Mouse (Mus musculus) stomach, embryonic 16.5 days (tissue): ENCODE measurements around the gene Fgd6. TPM values are rescaled to one million over a fixed set of nuclear protein-coding genes. Genes with fewer than 3 reads are reported as not detected.
A peak's percentile ranks its signal among the peaks of the same experiment; 100 is the strongest.

Experiments
- ATAC-seq: fragments of 200-750 bp; cut with Nextera tagmentation; 2 replicates; pipeline ENCODE4 v1.8.0; 2017; ENCODE audit warnings: moderate number of reproducible peaks, moderate TSS enrichment; ENCODE audit not compliant: insufficient read depth, low FRiP score
- H3K27ac ChIP-seq: fragments of 300-500 bp; sonication (generic); 2 replicates; pipeline ENCODE4 v1.5.1; 2014; ENCODE audit warnings: low read length
- H3K27me3 ChIP-seq: fragments of 300-500 bp; sonication (generic); 2 replicates; pipeline ENCODE4 v1.6.1; 2014; ENCODE audit warnings: low read length, control low read depth, mixed read lengths; ENCODE audit not compliant: control insufficient read depth, insufficient read depth
- H3K36me3 ChIP-seq: fragments of 300-500 bp; sonication (generic); 2 replicates; pipeline ENCODE4 v1.6.1; 2014; ENCODE audit warnings: low read length; ENCODE audit not compliant: control insufficient read depth, insufficient read depth
- H3K4me1 ChIP-seq: fragments of 300-500 bp; sonication (generic); 2 replicates; pipeline ENCODE4 v1.6.1; 2014; ENCODE audit warnings: low read length, control low read depth, mixed read lengths; ENCODE audit not compliant: control insufficient read depth, insufficient read depth
- H3K4me2 ChIP-seq: fragments of 300-500 bp; sonication (generic); 2 replicates; pipeline ENCODE4 v1.6.1; 2014; ENCODE audit warnings: low read depth, low read length, mixed read lengths
- H3K4me3 ChIP-seq: fragments of 300-500 bp; sonication (generic); replicated peaks from 2 replicates; pipeline ENCODE4 v1.5.1; 2014; ENCODE audit warnings: mild to moderate bottlenecking, low read length
- H3K9ac ChIP-seq: fragments of 300-500 bp; sonication (generic); 2 replicates; pipeline ENCODE4 v1.6.1; 2014; ENCODE audit warnings: low read length
- H3K9me3 ChIP-seq: fragments of 300-500 bp; sonication (generic); replicated peaks from 2 replicates; pipeline ENCODE4 v1.6.1; 2016; ENCODE audit warnings: low read length, control low read depth; ENCODE audit not compliant: control insufficient read depth
- WGBS: fragments of 180-500 bp; shearing (Covaris S2); extraction: QIAGEN DNeasy Blood & Tissue Kit; methylation state at CpG from one replicate; pipeline ENCODE4 v1.1.7; 2014; 5-methylcytosine and 5-hydroxymethylcytosine counted together
- polyA plus RNA-seq: library from polyadenylated mRNA; unstranded; fragments of >200 nt; fragmentation: Nextera tagmentation; extraction: Ambion mirVana; gene quantifications from 2 replicates; pipeline ENCODE4 v1.2.1, GENCODE M21; 2015

Gene Fgd6
- polyA plus RNA-seq, 1 experiment from 2014 or later, result 3.7 TPM

GRCm38 (mm10) chr10:94076966-94077825, 41.4 kb downstream of the Fgd6 start:
- 88% methylated on average over 14 of the region's 14 CpGs for WGBS
- no peak for ATAC-seq

GRCm38 (mm10) chr10:94080740-94081139, 44.9 kb downstream of the Fgd6 start:
- Histone ChIP-seq H3K27me3 (no peaks in the 10 kb centered on the region), H3K9me3 (no peaks in the 10 kb centered on the region), H3K27ac (no peak overlapping the region), H3K4me2 (no peak overlapping the region), H3K9ac (no peak overlapping the region), H3K36me3 (no peaks in the 10 kb centered on the region), H3K4me1 (peaks cover 5% of the 10 kb centered on the region; the same call in 1 of the 2 replicates), H3K4me3 (no peak overlapping the region)
- 66% methylated on average over 3 of the region's 3 CpGs for WGBS
- ATAC-seq, result no peak

More at GRCm38 (mm10) chr10:94076966-94077825, 41.4 kb downstream of the Fgd6 start:
- H3K4me3 ChIP-seq, result no peak overlapping the region
- no peak overlapping the region for H3K9ac ChIP-seq
- H3K27me3 ChIP-seq, result no peaks in the 10 kb centered on the region
- H3K9me3 ChIP-seq, result no peaks in the 10 kb centered on the region
- H3K36me3 ChIP-seq, result peaks cover 3% of the 10 kb centered on the region; the same call in 1 of the 2 replicates
- no peak overlapping the region for H3K27ac ChIP-seq
- H3K4me2 ChIP-seq, result no peak overlapping the region
- peaks cover 16% of the 10 kb centered on the region for H3K4me1 ChIP-seq

GRCm38 (mm10) chr10:94082040-94082734, 46.4 kb downstream of the Fgd6 start:
- ATAC-seq, result peak; percentile 80

GRCm38 (mm10) chr10:94086315-94086714, 50.5 kb downstream of the Fgd6 start:
- 79% methylated on average over 8 of the region's 8 CpGs for WGBS
- no peaks in the 10 kb centered on the region for H3K27me3 ChIP-seq
- H3K36me3 ChIP-seq, result no peaks in the 10 kb centered on the region
- no peak overlapping the region for H3K4me2 ChIP-seq
- no peak overlapping the region for H3K27ac ChIP-seq
- H3K9ac ChIP-seq, result no peak overlapping the region
- H3K4me1 ChIP-seq, result peaks cover 8% of the 10 kb centered on the region; the same call in 1 of the 2 replicates
- ATAC-seq, result no peak
- no peaks in the 10 kb centered on the region for H3K9me3 ChIP-seq
- H3K4me3 ChIP-seq, result no peak overlapping the region

More at GRCm38 (mm10) chr10:94082040-94082734, 46.4 kb downstream of the Fgd6 start:
- Histone ChIP-seq H3K4me1 (peaks cover 5% of the 10 kb centered on the region; the same call in 1 of the 2 replicates), H3K9me3 (no peaks in the 10 kb centered on the region), H3K36me3 (no peaks in the 10 kb centered on the region), H3K27ac (peak overlapping the region; percentile 83), H3K4me2 (peak overlapping the region; percentile 25; the same call in 1 of the 2 replicates), H3K9ac (no peak overlapping the region), H3K4me3 (no peak overlapping the region), H3K27me3 (no peaks in the 10 kb centered on the region)
- 34% methylated on average over 7 of the region's 7 CpGs for WGBS

GRCm38 (mm10) chr10:94087367-94088077, 51.7 kb downstream of the Fgd6 start:
- peak overlapping the region; percentile 37; the same call in 1 of the 2 replicates for H3K27ac ChIP-seq

GRCm38 (mm10) chr10:94090032-94090431, 54.2 kb downstream of the Fgd6 start:
- no peak overlapping the region for H3K9ac ChIP-seq
- no peak for ATAC-seq
- no peak overlapping the region for H3K27ac ChIP-seq
- no peaks in the 10 kb centered on the region for H3K9me3 ChIP-seq
- peaks cover 8% of the 10 kb centered on the region for H3K36me3 ChIP-seq
- WGBS, result 90% methylated on average over 3 of the region's 3 CpGs
- H3K4me2 ChIP-seq, result no peak overlapping the region
- H3K27me3 ChIP-seq, result no peaks in the 10 kb centered on the region
- no peak overlapping the region for H3K4me3 ChIP-seq
- 0 out of 2 replicates have a peak, but pooled peaks cover 3% of the 10 kb centered on the region for H3K4me1 ChIP-seq

More at GRCm38 (mm10) chr10:94087367-94088077, 51.7 kb downstream of the Fgd6 start:
- peaks cover 7% of the 10 kb centered on the region for H3K36me3 ChIP-seq
- 0 out of 2 replicates have a peak overlapping the region, but pooled peaks have one; percentile 11 for H3K4me2 ChIP-seq
- ATAC-seq, result no peak; the same call in 1 of the 2 replicates
- peaks cover 3% of the 10 kb centered on the region; the same call in 1 of the 2 replicates for H3K4me1 ChIP-seq
- H3K9ac ChIP-seq, result no peak overlapping the region
- H3K27me3 ChIP-seq, result no peaks in the 10 kb centered on the region
- H3K4me3 ChIP-seq, result no peak overlapping the region
- no peaks in the 10 kb centered on the region for H3K9me3 ChIP-seq
- 53% methylated on average over 9 of the region's 11 CpGs for WGBS

GRCm38 (mm10) chr10:94093534-94093933, 57.7 kb downstream of the Fgd6 start:
- H3K4me3 ChIP-seq, result no peak overlapping the region
- H3K9me3 ChIP-seq, result no peaks in the 10 kb centered on the region
- no peak for ATAC-seq
- 55% methylated on average over 5 of the region's 5 CpGs for WGBS
- H3K27ac ChIP-seq, result no peak overlapping the region
- H3K4me2 ChIP-seq, result no peak overlapping the region
- no peaks in the 10 kb centered on the region for H3K27me3 ChIP-seq
- no peak overlapping the region for H3K9ac ChIP-seq
- peaks cover 8% of the 10 kb centered on the region for H3K36me3 ChIP-seq
- H3K4me1 ChIP-seq, result peaks cover 6% of the 10 kb centered on the region; the same call in 1 of the 2 replicates

- Histone ChIP-seq H3K4me1 (peaks cover 6% of the 10 kb centered on the region; the same call in 1 of the 2 replicates), H3K27ac (no peak overlapping the region), H3K9ac (no peak overlapping the region), H3K36me3 (peaks cover 8% of the 10 kb centered on the region), H3K4me2 (no peak overlapping the region), H3K27me3 (no peaks in the 10 kb centered on the region), H3K9me3 (no peaks in the 10 kb centered on the region), H3K4me3 (no peak overlapping the region)
- no peak for ATAC-seq
- whole genome bisulfite sequencing, result 67% methylated on average over 17 of the region's 17 CpGs
These were observed 60.1 kb downstream of the Fgd6 start for GRCm38 (mm10) chr10:94095743-94096465.
